Mouse (Mus musculus) kidney, adult 8-10 months (tissue): ENCODE measurements around the gene Zic4.

Experiments
- DNase-seq, 2 experiments: peaks; one replicate each; pipeline ENCODE4 v3.0.0; 2022

Zic4 gene

DNA sequence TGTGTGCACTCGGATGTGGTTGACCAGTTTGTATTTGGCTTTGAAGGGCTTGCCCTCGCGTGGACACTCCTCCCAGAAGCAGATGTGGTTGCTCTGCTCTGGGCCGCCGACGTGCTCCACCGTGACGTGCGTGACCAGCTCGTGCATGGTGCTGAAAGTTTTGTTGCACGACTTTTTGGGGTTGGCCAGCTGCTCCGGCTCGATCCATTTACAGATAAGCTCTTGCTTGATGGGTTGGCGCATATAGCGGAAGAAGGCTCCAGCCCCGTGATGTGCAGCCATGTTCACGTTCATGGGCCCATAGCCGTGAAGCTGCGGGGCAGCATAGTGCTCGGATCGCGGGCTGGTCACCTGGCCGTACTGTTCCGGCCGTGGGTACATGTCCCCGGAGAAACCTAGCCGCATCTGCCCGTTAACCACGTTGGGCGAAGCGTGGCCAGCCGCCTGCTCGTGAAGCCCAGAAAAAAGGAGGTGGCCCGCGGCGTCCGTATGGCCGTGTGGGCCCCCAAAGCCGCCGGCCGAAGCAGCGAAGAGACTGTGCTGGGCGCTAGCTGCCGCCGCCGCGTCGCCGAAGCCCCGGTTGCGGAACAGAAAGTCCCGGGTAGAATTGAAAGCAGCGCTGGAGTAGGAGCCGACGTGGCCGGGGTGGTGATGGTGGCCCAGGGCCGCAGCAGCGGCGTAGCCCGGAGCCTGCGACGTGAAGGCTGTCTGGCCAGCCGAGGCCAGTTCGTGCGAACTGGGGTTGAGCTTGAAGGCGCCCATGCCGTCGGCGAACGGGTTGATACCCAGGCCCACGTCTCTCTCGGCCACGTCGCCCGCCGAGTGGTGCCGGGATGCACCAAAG lies 2.1 kb downstream of the Zic4 start:
- no peak for DNase-seq

DNA sequence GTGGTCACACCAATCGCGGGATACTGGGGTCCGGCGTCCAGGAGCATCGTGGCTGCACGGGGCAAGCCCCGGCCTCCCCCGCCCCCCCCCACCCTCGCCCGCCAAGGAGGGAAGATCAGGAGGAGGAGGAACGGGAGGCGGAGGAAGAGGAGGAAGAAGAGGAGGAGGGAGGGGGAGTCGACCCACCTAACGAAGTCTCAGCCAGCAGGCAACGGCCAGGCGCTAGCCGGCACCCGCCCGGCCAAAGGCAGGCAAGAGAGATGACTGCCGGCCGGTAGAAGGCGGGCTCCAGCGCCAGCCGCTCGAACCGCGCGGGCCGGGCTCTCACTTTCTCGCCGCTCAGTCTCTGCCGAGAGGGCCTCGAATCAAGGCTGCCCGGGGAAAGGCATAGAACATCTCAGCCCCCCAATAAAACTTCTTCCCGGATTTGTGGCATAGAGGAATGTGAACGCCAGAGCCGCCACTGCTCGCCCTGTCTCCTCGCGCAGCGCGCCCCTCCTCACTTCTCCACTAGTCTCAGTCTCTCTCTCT lies 2.8 kb downstream of the Zic4 start:
- no peak for DNase-seq

DNA sequence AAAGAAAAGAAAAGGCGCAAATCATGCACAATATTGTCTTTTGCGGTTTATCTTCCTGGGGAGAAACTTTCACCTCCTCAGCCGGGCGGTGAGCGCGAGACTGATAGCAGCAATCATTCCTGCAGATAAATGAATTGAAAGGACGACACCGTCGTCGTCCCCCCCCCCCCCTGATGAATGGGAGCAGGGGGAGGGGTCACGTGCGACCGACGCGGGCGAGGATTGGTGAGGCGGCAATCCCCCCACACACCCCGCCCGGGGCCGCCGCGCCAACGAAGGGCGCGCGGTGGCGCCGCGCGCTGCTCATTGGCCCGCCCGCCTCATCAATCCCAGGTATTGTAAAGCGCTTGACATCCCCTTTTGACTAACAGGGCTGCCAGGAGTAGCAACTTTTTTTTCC lies 3.5 kb downstream of the Zic4 start, which contains the start of gene Zic1:
Gene Zic1 (minus strand): TSS at position 147 of the 400 bp plus-strand sequence.
- DNase-seq = no peak

DNA sequence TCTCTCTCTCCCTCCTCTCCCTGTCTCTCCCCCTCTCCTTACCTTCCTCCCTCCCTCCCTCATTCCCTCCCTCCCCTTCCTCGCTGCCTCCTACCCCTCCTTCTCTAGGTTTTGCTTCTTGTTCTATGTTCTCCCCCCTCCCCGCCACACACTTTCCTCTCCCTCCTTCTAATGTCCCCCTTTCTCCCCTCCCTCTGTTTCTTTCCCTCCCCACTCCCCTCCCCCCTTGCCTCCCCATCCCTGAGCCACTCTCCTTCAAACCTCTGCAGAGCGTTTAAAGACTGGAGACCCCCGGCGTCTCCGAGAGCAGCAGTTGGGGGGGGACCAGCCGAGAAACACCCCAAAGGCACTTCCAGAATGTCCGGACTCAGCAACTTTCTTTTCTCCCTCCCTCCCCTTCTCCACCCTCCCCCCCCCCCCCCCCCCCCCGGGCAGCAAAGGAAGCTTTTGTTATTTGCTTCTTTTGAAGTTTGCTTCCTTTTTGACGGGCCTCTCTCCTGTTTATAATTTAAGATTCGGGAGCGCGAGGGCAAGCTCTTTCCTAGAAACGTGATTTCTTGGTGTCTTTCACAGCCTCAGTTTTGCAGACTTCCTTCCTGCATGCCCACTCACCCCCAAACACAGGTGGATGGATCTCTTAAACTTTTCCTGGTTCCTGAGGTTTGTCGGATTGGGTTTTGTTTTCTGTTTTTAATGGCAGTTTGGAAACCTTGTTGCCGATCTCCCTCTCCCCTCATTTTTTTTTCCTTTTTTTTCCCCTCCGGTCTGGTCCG lies 4.2 kb downstream of the Zic4 start:
- no peak for DNase-seq

DNA sequence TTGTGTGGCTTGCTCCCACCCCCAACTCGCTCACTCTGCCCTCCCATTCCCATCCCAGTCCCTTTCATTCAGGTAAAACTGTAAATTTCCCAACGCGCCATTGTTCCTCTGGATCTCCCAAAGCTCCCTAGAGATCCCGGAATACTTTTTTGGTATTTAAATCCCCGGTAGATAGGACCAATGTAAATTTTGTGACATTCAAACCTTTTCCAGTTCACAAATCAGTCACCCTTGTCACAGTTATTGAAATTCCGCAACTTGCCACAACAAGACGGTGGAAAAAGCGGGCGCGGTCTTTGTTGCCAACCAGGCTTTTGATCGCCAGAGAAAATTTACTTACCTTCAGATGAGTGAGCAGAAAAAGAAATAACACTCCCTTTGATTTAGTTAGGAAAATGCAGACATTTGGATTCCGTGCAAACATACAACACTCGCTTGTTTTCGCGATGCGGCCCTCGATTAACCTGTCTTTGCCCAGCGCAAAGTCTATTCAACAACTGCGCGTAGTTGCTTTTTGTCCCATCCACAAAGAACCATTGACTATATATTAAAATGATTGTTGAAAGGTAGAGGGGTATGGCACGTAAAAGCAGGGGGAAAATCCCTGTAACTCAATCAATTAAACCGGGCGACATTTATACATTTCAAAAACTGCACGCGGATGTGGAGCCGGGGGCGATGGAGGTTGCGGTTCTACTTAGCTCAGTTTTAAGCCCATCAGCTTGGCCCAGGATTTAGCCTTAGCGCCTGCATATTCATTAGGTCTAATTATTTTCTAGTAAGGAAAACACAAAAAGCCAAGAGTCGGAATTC lies 5.0 kb downstream of the Zic4 start:
- no peak for DNase-seq

DNA sequence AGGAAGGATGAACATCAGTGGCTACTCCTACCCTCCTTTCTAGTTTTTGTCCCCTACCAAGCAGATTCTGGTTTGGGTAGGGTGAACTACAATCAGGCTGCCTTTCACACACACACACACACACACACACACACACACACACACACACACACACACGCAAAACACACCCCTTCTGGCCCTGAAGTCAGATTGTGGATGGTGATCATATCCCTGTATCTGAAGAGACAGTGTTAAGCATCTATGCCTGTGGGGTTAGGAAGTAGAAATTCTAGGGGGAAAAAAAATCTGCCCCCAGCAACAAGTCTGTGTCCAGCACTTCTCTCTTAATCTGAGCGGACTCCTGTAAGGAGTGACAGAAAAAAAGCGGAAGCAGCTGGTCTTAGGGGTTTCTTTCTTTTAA lies 5.9 kb downstream of the Zic4 start:
- DNase-seq = no peak

DNA sequence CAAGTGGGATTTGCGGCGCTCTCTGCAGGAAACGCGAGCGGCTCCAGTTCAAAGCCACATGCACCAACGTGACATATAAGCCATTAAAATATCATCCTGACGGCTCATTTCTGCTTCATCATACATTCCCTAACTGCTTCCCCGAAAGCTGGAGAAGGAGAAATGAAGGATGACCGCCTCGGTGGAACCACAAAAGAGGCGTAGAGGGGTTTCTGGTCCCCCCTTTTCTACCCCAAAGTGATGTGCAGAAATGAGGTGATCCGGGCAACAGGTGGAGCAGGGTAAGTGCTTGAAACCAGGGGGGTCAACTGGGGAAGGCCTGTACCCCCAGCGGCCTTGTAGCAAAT lies 6.7 kb downstream of the Zic4 start:
- DNase-seq = no peak

DNA sequence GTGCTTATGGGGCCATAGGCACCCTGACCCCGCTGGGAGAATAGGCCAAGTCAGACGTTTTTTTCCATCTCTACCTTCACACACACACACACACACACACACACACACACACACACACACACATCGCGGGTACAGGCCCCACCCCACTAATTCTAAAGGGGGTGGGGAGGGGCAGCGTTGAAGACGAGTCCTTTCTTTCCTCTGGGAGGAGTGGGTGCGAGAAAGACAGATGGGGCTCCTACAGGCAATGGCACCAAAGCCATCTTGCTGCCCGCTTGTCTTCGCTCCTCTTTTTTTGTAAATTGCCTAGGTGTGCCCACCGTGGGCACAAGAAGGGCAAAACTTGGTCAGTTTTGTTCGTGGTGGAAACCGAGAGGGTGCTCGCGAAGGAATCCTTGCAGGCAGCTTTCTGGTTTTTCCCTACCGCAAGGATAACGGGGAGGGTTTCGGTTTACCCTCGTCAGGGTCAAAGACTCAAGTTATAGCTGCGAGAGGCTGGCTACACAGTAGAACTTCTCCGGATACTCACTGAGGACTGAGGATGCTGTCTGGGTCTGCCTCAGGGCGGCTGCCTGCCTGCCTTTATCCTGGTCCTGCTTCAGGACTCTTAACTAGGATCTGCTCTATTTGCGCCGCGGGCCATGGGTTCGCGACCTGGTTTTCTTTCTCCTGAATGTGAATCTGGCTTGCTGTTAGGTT lies 7.2 kb downstream of the Zic4 start:
- no peak for DNase-seq

DNA sequence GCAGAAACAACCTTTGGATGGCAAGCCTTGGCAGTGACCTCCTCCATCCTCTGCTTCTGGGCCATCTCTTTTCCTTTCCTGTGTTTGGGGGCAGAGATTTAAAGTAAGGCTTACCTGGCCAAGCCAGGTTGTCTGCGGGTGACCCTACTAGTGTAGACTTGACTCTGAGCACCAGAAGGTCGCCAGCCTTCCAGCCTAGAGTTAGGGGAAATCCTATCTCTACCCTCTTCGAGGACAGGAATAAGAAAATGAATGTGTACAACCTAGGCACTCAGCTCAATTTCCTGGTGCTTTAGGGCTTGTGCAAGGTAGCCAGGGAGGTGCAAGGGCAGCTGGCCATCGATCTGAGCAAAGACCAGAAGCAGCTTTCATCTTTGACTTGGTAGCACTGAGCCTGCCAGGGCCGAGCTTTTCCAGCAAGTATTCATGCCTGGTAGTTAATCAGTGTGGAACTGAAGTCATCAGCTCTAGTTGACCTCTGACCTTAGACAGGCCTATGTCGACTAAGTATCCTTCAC lies 8.0 kb downstream of the Zic4 start:
- DNase-seq = no peak

DNA sequence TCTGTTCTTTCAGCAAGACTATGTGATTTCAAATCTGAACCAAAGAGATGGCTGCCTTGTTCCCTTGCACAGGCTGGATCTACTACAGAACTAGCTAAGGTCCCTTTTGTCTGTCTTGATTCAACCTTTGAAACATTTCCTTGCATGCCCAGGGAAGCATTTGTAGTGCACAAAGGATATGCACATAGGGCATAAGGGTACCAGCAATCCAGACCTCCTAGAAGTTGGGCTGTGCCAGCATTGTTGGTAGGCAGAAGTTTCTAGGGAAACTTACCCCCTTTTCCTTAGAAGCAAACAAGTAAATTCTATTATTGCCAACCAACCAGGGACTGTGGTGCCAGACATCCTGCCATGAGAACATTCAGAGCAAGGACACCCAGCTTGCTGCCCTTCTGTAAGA lies 8.8 kb downstream of the Zic4 start:
- no peak for DNase-seq

DNA sequence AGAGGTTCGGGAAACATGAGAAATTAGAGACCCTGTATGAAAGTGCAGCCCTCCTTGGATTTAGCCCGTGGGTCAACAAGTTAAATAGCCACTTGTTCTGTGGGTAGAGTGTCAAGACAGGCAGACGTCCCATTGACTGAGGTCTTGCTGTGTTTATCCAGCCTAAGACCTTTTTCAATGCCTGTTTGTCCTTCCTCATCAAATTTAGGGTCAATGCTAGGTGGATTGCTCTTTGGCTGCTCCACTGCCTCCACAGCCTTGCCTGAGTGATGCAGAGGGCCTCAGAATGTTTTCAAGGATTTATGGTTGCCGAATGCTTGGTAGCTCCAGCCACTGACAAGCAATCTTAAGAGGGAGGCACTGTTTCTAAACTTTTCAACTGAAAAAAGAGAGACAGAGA lies 9.4 kb downstream of the Zic4 start:
- DNase-seq = no peak

DNA sequence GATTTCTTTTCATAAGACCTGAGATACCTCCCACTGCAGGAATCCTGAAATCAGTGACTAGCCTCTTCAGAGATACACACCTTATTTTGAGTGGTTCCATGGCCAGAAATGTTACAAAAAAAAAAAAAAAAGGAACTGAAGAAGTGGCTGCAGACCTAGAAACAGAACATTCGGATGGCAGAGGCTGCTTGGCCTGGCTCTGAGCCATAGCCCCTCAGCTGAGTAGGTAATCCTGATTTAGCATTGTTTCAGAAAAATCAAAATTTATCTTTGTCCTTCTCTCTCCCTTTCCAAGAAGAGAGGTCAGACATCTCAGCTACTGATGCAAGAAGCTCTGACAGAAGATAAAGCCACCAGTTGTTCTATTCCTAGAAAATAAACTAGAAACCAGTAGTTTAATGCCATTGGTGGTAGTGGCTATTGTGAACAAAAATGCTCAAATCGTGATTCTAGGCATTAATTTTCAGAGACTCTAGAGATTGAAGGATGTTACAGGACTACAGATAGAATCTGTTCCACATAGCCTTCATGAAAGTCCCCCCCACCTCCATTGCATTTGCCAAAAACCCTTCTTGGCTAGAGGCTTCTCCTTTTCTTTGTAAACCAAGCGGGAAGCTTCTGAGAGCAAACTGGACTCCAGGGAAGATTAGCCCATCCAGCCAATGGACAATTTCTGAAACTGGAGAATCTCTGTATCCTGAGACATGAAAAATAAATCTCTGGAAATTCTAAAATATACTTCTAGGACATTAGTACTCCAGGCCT lies 11.8 kb downstream of the Zic4 start:
- no peak for DNase-seq

DNA sequence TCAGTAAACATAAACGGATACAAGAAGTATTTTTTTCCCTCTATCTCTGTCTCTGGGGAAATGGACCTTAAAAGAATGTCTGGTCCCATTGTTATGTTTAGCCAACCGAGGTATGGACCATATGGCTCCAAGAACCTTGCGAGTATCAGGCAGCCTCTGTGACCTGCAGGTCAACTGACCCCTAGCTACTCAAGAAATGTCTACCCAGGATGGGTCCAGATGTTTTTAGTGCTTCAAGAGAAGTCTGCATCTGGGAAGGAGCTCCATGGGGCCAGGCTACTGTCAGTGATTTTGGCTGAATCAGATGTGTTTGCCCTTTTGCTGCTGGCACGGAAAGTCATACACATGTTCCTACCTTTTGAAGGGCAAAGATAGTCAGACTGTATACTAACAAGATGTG lies 12.5 kb downstream of the Zic4 start:
- no peak for DNase-seq

DNA sequence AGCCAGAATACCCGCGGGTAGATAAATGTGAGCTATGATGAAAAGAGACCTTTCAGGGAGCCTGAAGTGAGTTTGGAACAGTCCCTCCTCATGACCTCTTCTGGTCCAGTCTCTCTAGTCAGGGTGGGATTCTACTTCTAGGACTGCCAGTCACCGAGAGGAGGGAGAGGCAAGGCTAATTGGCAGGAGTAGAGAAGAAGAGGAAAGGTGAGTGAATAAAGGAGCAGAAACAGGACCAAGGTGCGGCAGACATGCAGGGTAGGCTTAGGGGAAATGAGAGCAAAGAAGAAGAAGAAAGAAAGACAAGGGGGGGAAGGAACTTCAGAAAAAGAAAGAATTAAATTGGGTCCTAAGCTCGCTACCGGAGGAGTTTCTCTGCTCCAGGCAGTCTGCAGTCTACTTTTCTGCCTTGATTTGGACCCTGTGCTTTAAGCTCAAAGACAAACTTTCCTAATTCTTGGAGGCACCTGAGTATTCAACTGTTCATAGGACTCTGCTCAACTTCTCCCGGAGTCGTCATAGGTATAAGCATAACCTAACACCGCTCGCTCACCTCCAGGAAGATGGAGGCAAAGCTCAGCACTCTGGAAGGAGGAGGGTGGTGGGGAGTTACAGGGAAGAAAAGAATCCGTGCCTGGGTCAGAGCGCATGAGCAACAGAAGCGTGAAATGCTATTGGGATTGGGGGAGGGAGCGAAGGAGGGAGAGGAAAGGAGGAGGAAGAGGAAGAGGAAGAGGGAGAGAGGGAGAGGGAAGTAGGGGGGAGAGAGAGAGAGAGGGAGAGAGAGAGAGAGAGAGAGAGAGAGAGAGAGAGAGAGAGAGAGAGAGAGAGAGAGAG lies 15.0 kb downstream of the Zic4 start:
- DNase-seq = no peak

DNA sequence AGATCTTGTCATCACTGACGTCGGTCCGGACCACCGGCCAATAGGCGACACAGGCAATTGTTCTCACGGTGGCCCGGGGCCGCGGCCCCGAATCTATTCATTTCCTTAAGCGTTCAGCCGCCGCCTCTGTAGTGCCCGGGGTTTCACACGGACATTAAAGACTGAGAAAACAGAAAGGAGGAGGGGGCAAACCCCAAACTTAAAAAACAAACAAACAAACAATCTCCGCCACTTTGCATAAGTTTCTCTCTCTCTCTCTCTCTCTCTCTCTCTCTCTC lies 15.6 kb downstream of the Zic4 start:
- DNase-seq = no peak

DNA sequence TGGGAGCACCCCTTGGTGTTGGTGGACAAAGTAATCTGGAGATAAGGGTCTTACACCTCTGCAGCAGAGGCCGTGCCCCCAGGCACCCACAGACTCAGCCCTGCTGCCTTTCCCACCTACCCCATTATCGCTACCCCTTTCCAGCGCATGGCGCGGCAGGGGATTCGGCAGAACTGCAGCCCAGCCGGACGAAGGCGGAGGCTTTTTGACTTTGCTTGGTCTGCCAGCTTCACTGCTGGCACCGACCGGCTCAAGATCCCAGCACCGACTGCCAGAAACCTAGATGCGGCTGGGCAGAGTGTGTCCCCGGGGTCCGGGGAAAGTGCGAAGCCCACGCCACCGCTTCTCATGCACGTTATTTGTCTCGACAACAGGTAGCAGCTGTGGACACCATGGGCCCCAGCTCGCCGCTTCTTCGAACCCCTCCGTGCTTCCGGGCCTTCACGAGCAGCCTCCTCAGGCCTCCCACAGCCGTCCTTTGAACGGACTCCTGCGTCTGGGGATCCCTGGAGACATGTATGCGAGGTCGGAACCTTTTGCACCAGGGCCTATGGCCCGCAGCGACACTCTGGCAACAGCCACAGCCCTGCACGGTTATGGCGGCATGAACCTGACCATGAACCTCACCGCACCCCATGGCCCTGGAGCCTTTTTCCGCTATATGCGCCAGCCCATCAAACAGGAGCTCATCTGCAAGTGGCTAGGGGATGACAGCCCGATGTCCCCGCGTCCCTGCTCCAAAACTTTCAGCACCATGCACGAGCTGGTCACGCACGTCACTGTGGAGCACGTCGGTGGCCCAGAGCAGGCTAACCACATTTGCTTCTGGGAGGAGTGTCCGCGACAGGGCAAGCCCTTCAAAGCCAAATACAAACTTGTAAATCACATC lies 16.4 kb downstream of the Zic4 start:
- DNase-seq = no peak

DNA sequence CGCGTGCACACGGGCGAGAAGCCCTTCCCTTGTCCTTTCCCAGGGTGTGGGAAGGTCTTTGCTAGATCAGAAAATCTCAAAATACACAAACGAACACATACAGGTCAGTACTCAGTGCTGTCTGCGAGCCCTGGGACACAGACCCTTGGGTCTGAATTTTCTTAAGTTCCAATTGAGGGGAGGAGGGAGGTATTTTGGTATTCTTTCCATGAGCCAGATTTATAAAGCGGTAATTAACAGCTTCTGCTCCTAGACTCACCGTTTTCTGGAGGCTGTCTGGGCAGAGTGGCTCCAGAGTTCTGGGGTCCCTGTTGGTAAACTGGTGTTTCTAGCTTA lies 17.1 kb downstream of the Zic4 start:
- no peak for DNase-seq

DNA sequence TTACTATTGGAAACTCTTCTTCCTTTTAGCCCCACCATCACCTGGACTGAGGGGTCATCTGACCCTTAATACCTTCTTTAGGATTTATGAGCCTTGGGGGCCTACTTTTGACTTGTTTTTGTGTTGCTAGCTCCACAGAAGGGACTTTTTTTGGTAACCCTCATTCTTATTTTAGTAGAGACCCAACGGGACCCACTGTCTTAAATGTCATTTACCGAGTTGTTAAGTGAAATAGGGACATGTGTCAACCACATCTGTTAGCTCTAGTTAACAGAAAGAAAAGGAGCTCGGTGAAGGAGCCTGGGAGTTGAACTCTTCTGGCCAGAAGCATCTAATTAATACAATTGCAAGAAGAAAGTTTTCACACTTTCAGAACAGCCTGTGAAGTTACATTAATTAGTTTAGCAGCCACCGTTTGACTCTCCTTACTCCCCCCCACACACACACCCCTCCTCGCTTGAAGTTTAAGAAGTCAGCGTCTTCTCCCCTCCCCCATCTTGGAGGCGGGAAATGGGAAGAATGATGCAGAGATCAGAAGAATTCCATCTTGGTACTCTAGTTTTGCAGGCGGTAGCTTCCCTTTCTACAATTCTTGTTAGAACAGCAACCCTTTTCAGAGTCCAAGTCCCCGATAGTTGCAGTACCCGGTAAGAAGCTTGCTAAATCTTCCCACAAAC lies 17.7 kb downstream of the Zic4 start:
- no peak for DNase-seq

DNA sequence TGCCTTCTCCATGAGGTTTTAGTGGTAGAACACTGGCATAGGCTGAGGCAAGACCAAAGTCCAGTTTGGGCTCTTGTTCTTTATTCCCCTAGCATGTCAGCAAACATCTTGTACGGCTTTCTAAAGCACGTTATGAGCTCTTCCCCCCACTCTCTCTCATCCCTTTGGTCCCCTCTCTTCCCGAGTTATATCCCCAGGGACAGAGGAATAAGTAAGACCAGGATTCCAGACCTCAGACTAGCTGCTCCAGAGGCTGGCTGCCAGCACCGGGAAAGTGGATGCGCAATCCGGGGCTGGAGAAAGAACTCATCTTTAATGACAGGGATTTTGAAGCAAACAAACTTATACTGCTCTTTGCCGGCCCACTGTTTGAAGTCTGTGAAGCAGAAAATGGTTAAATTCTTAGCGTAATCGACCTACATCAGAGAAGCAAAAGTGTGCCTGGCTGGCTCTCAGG lies 18.3 kb downstream of the Zic4 start:
- DNase-seq = no peak
